Mouse (Mus musculus) olfactory bulb, adult 2 months (tissue): ENCODE results near the gene Olfr1258.

Source experiments
- CTCF ChIP-seq: fragments of 200-500 bp; IDR thresholded peaks from 2 replicates; pipeline ENCODE4 v1.5.1; 2012; ENCODE audit warnings: low read depth, mild to moderate bottlenecking, low read length, moderate library complexity; ENCODE audit not compliant: insufficient read depth
- POLR2A ChIP-seq: fragments of 200-500 bp; IDR thresholded peaks from 2 replicates; pipeline ENCODE4 v1.6.1; 2012; ENCODE audit warnings: mild to moderate bottlenecking, low read depth, low read length, moderate library complexity; ENCODE audit not compliant: insufficient read depth

DNA sequence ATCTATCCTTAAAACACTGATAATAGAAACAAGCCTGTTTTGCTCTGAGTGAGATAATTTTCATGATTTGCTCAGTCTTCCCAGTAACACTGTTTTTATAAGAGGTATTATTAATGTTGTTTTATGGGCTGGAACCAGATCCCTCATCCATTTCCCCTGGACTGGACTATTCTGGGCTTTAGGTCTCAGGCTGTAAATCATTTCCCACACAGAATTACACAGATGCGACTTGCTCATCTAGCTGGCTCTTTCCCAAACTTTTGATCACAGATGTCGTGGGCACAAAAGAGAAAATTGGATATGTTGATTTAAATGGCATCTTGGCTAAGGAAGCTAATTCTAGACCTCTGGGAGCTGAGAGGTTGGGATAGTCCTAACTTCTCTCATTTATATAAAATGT, 47.1 kb downstream of the Olfr1258 start, which contains the start of gene Olfr1260:
- TF ChIP-seq POLR2A (no peak), CTCF (no peak)
